Mouse (Mus musculus) liver, embryonic 11.5 days (tissue): ENCODE measurements around the gene Cped1. TPM values are rescaled to one million over a fixed set of nuclear protein-coding genes. Genes with fewer than 3 reads are reported as not detected.
A peak's percentile ranks its signal among the peaks of the same experiment; 100 is the strongest.

Experiments used
- ATAC-seq: fragments of 200-750 bp; cut with Nextera tagmentation; replicated peaks from 2 replicates; pipeline ENCODE4 v1.8.0; 2017; ENCODE audit warnings: moderate number of reproducible peaks, mild to moderate bottlenecking, moderate TSS enrichment, moderate library complexity; ENCODE audit not compliant: low FRiP score
- DNase-seq: peaks from one replicate; pipeline ENCODE4 v3.0.0-alpha.2; 2017; ENCODE audit warnings: low spot score
- H3K27ac ChIP-seq: fragments of 300-500 bp; sonication (generic); 2 replicates; pipeline ENCODE4 v1.5.1; 2014; ENCODE audit warnings: mild to moderate bottlenecking, low read depth, low read length, control low read depth
- H3K27me3 ChIP-seq: fragments of 300-500 bp; sonication (generic); replicated peaks from 2 replicates; pipeline ENCODE4 v1.6.1; 2014; ENCODE audit warnings: low read length, mixed read lengths; ENCODE audit not compliant: control insufficient read depth, insufficient read depth
- H3K36me3 ChIP-seq: fragments of 300-500 bp; sonication (generic); 2 replicates; pipeline ENCODE4 v1.6.1; 2014; ENCODE audit warnings: mild to moderate bottlenecking, low read length, moderate library complexity, mixed read lengths; ENCODE audit not compliant: control insufficient read depth, insufficient read depth
- H3K4me1 ChIP-seq: fragments of 300-500 bp; sonication (generic); replicated peaks from 2 replicates; pipeline ENCODE4 v1.6.1; 2014; ENCODE audit warnings: low read length, mixed read lengths; ENCODE audit not compliant: control insufficient read depth, insufficient read depth
- H3K4me2 ChIP-seq: fragments of 300-500 bp; sonication (generic); 2 replicates; pipeline ENCODE4 v1.6.1; 2014; ENCODE audit warnings: mild to moderate bottlenecking, control low read depth, moderate library complexity
- H3K4me3 ChIP-seq: fragments of 300-500 bp; sonication (generic); 2 replicates; pipeline ENCODE4 v1.5.1; 2014; ENCODE audit warnings: low read depth, low read length, control low read depth
- H3K9ac ChIP-seq: fragments of 300-500 bp; sonication (generic); 2 replicates; pipeline ENCODE4 v1.6.1; 2014; ENCODE audit warnings: low read depth, low read length, control low read depth
- H3K9me3 ChIP-seq: fragments of 300-500 bp; sonication (generic); 2 replicates; pipeline ENCODE4 v1.6.1; 2016; ENCODE audit warnings: low read length, inconsistent platforms, mixed read lengths; ENCODE audit not compliant: control insufficient read depth
- WGBS: fragments of 180-500 bp; shearing (Covaris S2); extraction: QIAGEN DNeasy Blood & Tissue Kit; methylation state at CpG from one replicate; pipeline ENCODE4 v1.1.7; 2014; 5-methylcytosine and 5-hydroxymethylcytosine counted together
- polyA plus RNA-seq: library from polyadenylated mRNA; unstranded; fragments of >200 nt; fragmentation: Nextera tagmentation; extraction: Ambion mirVana; gene quantifications from 2 replicates; pipeline ENCODE4 v1.2.1, GENCODE M21; 2014

Cped1 gene
- polyA plus RNA-seq, 1 experiment from 2014 or later = 6.9 TPM

- H3K27ac ChIP-seq = no peak overlapping the region
- ATAC-seq (no peak), DNase-seq (no peak)
- no peak overlapping the region for H3K4me3 ChIP-seq
- no peaks in the 10 kb centered on the region for H3K4me1 ChIP-seq
- H3K9ac ChIP-seq = no peak overlapping the region
- H3K27me3 ChIP-seq = no peaks in the 10 kb centered on the region
- no peak overlapping the region for H3K4me2 ChIP-seq
- H3K36me3 ChIP-seq = no peaks in the 10 kb centered on the region
- WGBS = 80% methylated on average over 9 of the region's 9 CpGs
- no peaks in the 10 kb centered on the region for H3K9me3 ChIP-seq
Observed at GRCm38 (mm10) chr6:22026761-22027594, 41.3 kb downstream of the Cped1 start.

GRCm38 (mm10) chr6:22027854-22028253, 42.1 kb downstream of the Cped1 start:
- no peak overlapping the region for H3K4me2 ChIP-seq
- ATAC-seq (peak; percentile 61; the same call in 1 of the 2 replicates), DNase-seq (no peak)
- no peak overlapping the region for H3K4me3 ChIP-seq
- H3K27me3 ChIP-seq = no peaks in the 10 kb centered on the region
- H3K9me3 ChIP-seq = no peaks in the 10 kb centered on the region
- no peak overlapping the region for H3K9ac ChIP-seq
- H3K36me3 ChIP-seq = no peaks in the 10 kb centered on the region
- 86% methylated on average over 2 of the region's 2 CpGs for WGBS
- no peaks in the 10 kb centered on the region for H3K4me1 ChIP-seq
- no peak overlapping the region for H3K27ac ChIP-seq

- WGBS = 77% methylated on average over 7 of the region's 7 CpGs
- Histone ChIP-seq H3K36me3 (no peaks in the 10 kb centered on the region), H3K4me3 (no peak overlapping the region), H3K27ac (no peak overlapping the region), H3K9me3 (no peaks in the 10 kb centered on the region), H3K27me3 (no peaks in the 10 kb centered on the region), H3K4me1 (no peaks in the 10 kb centered on the region; the same call in 1 of the 2 replicates), H3K4me2 (no peak overlapping the region), H3K9ac (no peak overlapping the region)
- no peak for DNase-seq
- ATAC-seq = no peak
Observed at GRCm38 (mm10) chr6:22030381-22030780, 44.7 kb downstream of the Cped1 start.

GRCm38 (mm10) chr6:22033188-22033587, 47.5 kb downstream of the Cped1 start:
- no peak overlapping the region for H3K27ac ChIP-seq
- ATAC-seq (no peak), DNase-seq (no peak)
- no peak overlapping the region for H3K4me2 ChIP-seq
- no peak overlapping the region for H3K4me3 ChIP-seq
- no peaks in the 10 kb centered on the region for H3K36me3 ChIP-seq
- 80% methylated on average over 4 of the region's 4 CpGs for WGBS
- H3K27me3 ChIP-seq = no peaks in the 10 kb centered on the region
- no peaks in the 10 kb centered on the region; the same call in 1 of the 2 replicates for H3K4me1 ChIP-seq
- no peaks in the 10 kb centered on the region for H3K9me3 ChIP-seq
- H3K9ac ChIP-seq = no peak overlapping the region

GRCm38 (mm10) chr6:22035408-22035807, 49.7 kb downstream of the Cped1 start:
- H3K4me3 ChIP-seq = no peak overlapping the region
- H3K27ac ChIP-seq = no peak overlapping the region
- 63% methylated on average over 6 of the region's 6 CpGs for WGBS

DNA sequence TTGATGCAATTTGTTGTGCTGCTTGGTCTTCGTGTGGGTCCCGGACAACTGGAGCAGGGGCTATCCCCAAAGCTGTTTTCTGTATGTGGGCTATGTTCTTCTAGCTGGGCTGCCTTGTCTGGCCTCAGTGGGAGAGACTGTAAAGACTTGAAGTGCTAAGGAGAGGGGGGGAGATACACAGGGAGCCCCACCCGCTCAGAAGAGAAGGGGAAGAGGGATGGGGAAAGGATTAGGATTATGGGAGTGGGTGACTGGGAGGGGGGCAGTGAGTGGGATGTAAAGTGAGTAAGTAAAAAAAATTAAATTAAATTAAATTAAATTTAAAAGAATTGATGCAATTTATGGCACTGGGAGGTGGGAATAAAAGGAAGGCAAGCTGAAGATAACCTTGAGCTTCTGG, 50.2 kb downstream of the Cped1 start:
- Histone ChIP-seq H3K27me3 (no peaks in the 10 kb centered on the region), H3K27ac (no peak overlapping the region), H3K4me1 (no peaks in the 10 kb centered on the region; the same call in 1 of the 2 replicates), H3K9ac (no peak overlapping the region), H3K4me2 (no peak overlapping the region), H3K4me3 (no peak overlapping the region), H3K36me3 (no peaks in the 10 kb centered on the region), H3K9me3 (no peaks in the 10 kb centered on the region)
- ATAC-seq = no peak
- 74% methylated on average over 3 of the region's 3 CpGs for WGBS
- no peak for DNase-seq

More at GRCm38 (mm10) chr6:22035408-22035807, 49.7 kb downstream of the Cped1 start:
- Histone ChIP-seq H3K4me1 (no peaks in the 10 kb centered on the region; the same call in 1 of the 2 replicates), H3K9ac (no peak overlapping the region), H3K27me3 (no peaks in the 10 kb centered on the region), H3K4me2 (no peak overlapping the region), H3K9me3 (no peaks in the 10 kb centered on the region), H3K36me3 (no peaks in the 10 kb centered on the region)
- DNase-seq = no peak
- no peak for ATAC-seq

DNA sequence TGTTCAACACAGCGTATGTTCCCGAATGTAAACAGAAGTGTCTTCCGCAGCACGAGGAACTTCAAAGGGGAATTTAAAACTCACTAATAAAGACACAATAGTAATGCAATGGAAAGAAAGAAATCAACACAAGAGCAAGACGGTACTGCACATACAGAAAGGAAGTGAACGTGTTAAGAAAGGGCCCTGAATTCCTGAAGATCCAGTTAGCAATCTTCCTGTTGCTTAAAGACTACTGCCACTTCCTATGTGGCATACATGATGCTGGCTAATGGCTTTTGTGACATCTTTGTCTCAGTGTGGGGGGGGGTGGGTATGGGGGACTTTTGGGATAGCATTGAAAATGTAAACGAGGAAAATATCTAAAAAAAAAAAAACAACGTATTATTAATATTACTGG, 50.7 kb downstream of the Cped1 start:
- Histone ChIP-seq H3K27me3 (no peaks in the 10 kb centered on the region), H3K36me3 (no peaks in the 10 kb centered on the region), H3K9ac (no peak overlapping the region), H3K27ac (no peak overlapping the region), H3K4me2 (no peak overlapping the region), H3K4me1 (no peaks in the 10 kb centered on the region; the same call in 1 of the 2 replicates), H3K9me3 (no peaks in the 10 kb centered on the region), H3K4me3 (no peak overlapping the region)
- WGBS = 77% methylated on average over 8 of the region's 8 CpGs
- ATAC-seq (no peak), DNase-seq (no peak)

- H3K9ac ChIP-seq = no peak overlapping the region
- H3K27me3 ChIP-seq = no peaks in the 10 kb centered on the region
- ATAC-seq (no peak), DNase-seq (no peak)
- H3K4me1 ChIP-seq = no peaks in the 10 kb centered on the region; the same call in 1 of the 2 replicates
- no peaks in the 10 kb centered on the region for H3K9me3 ChIP-seq
- no peak overlapping the region for H3K4me2 ChIP-seq
- H3K36me3 ChIP-seq = no peaks in the 10 kb centered on the region
- no peak overlapping the region for H3K27ac ChIP-seq
- no peak overlapping the region for H3K4me3 ChIP-seq
- WGBS = 54% methylated on average over 1 of the region's 1 CpGs
Observed at GRCm38 (mm10) chr6:22036911-22037310, 51.2 kb downstream of the Cped1 start.
